Mouse (Mus musculus): Measurements from ENCODE around the gene Lmx1b.
A peak's percentile ranks its signal among the peaks of the same experiment; 100 is the strongest.

Gene Lmx1b

DNA sequence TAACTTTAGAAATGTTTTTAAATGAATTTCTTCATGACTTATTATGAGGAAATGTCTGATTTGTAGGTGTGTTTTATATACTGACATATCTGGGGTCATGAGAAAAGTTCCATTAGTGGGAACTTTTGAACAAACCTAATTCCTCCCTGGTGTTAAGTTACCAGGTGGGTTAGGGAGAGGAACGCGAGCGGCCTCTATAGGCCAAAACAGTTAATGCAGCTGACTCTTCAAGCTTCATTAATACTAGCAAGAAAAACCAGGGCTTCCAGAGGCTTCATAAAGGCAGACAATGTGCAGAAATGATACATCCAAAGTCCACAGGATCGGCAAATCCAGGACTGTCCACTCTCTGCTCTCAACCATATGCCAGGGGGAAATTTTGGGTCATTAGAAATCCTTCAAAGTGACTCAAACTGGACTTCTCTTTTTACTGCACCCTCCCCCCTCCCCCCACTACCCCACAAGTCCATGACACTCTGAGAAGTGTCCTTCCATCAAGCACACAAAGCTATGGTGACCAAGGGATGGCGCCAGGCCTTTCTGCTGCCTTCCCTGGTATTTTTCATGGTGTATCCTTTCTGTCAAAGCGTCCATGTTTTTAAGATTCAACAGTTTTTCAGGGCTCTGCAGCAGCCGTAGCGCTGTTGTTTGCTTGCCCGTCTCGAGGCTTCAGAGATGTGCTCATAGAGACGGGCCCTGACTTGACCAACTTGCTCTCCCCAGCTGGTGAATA lies 97.4 kb downstream of the Lmx1b start:
- DNase-seq = peak; percentile 79 to 85

DNA sequence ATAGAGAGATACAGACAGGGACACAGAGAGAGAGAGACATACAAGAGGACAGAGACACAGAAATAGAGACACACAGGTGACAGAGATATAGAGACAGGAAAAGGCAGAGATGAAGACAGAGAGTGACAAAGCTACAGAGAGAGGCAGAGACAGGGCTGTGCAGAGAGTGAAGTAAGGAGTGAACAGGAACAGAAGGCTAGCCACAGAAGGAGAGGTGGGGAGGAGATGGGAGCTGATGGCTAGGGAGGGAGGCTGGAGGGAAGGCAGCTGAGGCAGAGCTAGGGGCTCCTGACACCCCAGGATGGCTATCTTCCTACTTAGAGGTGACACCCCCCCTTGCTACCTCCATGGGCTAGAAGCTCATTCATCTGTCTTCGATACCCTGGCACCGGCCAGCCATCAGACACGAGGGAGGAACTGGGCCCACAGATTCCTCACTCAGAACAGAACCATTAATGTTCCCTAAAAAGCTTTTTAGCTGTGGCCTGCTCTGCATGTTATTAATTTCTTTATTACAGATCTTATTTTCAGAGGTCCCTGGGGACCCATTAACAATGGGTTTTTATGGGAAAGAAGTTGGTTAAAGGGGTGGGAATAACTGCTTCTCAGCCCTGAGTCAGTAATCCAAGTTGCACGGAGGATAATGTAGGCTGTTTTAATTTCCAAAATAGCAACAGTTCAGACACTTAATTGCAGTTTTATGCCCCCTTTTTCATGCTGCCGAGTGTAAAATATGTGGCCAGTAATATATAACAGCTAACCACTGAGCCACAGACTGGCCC lies 114.8 kb downstream of the Lmx1b start:
- no peak for DNase-seq

DNA sequence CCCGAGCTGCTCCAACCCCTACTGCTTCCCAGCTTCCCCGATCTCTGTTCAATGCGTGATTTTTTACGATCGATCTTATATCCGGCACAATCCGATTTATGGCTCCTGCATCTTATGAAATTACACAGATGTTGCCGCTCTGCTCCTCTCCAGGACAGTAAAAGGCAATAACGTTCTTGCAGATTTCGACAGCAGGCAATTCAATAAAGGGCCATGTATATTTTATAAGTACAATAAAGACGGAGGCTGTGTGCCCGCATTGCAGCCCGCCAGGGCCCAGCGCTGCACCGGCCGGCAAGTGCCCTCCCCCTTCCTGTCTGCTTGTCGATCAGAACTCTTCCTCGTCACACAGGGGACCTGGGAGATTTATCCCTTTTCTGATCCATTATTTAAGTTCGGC lies 124.5 kb downstream of the Lmx1b start:
- no peak for DNase-seq

DNA sequence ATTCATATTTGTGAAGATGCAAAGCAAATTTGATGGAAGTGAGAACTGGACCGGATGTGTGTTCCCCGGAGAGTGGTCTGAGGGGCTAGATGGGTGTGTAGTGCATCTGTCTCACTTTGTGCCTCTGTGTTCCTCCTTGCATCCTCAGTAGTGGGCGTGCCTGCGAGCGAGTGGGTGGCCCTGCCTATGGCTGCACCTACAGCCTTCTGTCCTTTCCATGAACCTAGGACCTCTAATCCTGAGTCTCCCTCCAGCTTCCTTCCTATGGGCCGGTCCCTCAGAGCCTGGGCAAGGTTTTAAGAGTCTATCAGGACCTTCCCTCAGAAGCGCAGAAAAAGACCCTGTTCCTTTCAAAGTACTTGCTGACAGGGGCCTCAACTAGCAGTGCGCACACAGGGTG lies 124.9 kb downstream of the Lmx1b start:
- DNase-seq = no peak
